Mouse (Mus musculus) liver, adult 2 months (tissue): Measurements from ENCODE around the gene Gadd45b. TPM values are rescaled to one million over a fixed set of nuclear protein-coding genes. Genes with fewer than 3 reads are reported as not detected.

Experiments
- DNase-seq: peaks from one replicate; pipeline ENCODE4 v3.0.0-alpha.2; 2011; ENCODE audit warnings: low read depth, low spot score; ENCODE audit errors: extremely low read depth
- H3K27ac ChIP-seq: fragments of 200-500 bp; replicated peaks from 2 replicates; pipeline ENCODE4 v1.5.1; 2012; ENCODE audit warnings: low read depth, mild to moderate bottlenecking, control low read depth, inconsistent platforms, low read length; ENCODE audit not compliant: insufficient read depth
- H3K27me3 ChIP-seq: fragments of 200-500 bp; 2 replicates; pipeline ENCODE4 v1.6.1; 2012; ENCODE audit warnings: mild to moderate bottlenecking, moderate library complexity, low read length, inconsistent platforms; ENCODE audit not compliant: control insufficient read depth, insufficient read depth
- H3K36me3 ChIP-seq: fragments of 200-500 bp; 2 replicates; pipeline ENCODE4 v1.6.1; 2012; ENCODE audit warnings: low read length, inconsistent platforms; ENCODE audit not compliant: control insufficient read depth, insufficient read depth
- H3K4me1 ChIP-seq: fragments of 200-500 bp; 2 replicates; pipeline ENCODE4 v1.6.1; 2011; ENCODE audit warnings: low read length; ENCODE audit not compliant: control insufficient read depth, insufficient read depth
- H3K4me3 ChIP-seq: fragments of 200-500 bp; 2 replicates; pipeline ENCODE4 v1.5.1; 2011; ENCODE audit warnings: low read depth, mild to moderate bottlenecking, control low read depth, low read length, moderate library complexity; ENCODE audit not compliant: insufficient read depth
- H3K79me2 ChIP-seq: fragments of 200-500 bp; 2 replicates; pipeline ENCODE4 v1.6.1; 2012; ENCODE audit warnings: inconsistent platforms, mild to moderate bottlenecking, low read length, moderate library complexity; ENCODE audit not compliant: control insufficient read depth, insufficient read depth
- H3K9ac ChIP-seq: fragments of 200-500 bp; 2 replicates; pipeline ENCODE4 v1.6.1; 2012; ENCODE audit warnings: low read depth, mild to moderate bottlenecking, control low read depth, inconsistent platforms, low read length
- CTCF ChIP-seq: fragments of 200-500 bp; IDR thresholded peaks from 2 replicates; pipeline ENCODE4 v1.5.1; 2011; ENCODE audit warnings: low read depth, low read length, control low read depth
- POLR2A ChIP-seq: fragments of 200-500 bp; IDR thresholded peaks from 2 replicates; pipeline ENCODE4 v1.6.1; 2011; ENCODE audit warnings: low read length, control low read depth; ENCODE audit not compliant: insufficient read depth; ENCODE audit errors: extremely low read depth
- WGBS: fragments of 180-500 bp; shearing (Covaris S2); methylation state at CpG from one replicate; pipeline ENCODE4 v1.1.7; 2018; 5-methylcytosine and 5-hydroxymethylcytosine counted together
- polyA plus RNA-seq: library from polyadenylated mRNA; depleted of rRNA; stranded (reverse); fragments of >200 nt; gene quantifications from 2 replicates; pipeline ENCODE4 v1.2.3, GENCODE M21; 2012
- total RNA-seq: library from RNA; depleted of rRNA; stranded (reverse); fragments of >200 nt; gene quantifications from 2 replicates; pipeline ENCODE4 v1.2.3, GENCODE M21; 2014

Gene Gadd45b
- total and polyA plus RNA-seq, 2 experiments, result 1.4 to 2.1 TPM

GRCm38 (mm10) chr10:80960551-80961508 lies 31.0 kb downstream of the Gadd45b start:
- DNase-seq, result peak; percentile 97
- 11% methylated on average over 16 of the region's 16 CpGs for WGBS

GRCm38 (mm10) chr10:80962051-80962472 lies 32.2 kb downstream of the Gadd45b start:
- H3K4me3 ChIP-seq, result no peak overlapping the region
- H3K9ac ChIP-seq, result peak overlapping the region; percentile 24
- no peaks in the 10 kb centered on the region for H3K36me3 ChIP-seq
- peak; percentile 96 for DNase-seq
- peak overlapping the region; percentile 93 for H3K27ac ChIP-seq
- no peaks in the 10 kb centered on the region for H3K79me2 ChIP-seq
- H3K27me3 ChIP-seq, result no peaks in the 10 kb centered on the region
- TF ChIP-seq POLR2A, result no peak
- no peak for TF ChIP-seq CTCF
- WGBS, result 17% methylated on average over 10 of the region's 10 CpGs
- H3K4me1 ChIP-seq, result peaks cover 57% of the 10 kb centered on the region

More at GRCm38 (mm10) chr10:80960551-80961508, 31.0 kb downstream of the Gadd45b start:
- Histone ChIP-seq H3K79me2 (no peaks in the 10 kb centered on the region), H3K36me3 (no peaks in the 10 kb centered on the region), H3K9ac (no peak overlapping the region), H3K27me3 (no peaks in the 10 kb centered on the region), H3K4me3 (no peak overlapping the region), H3K27ac (peak overlapping the region; percentile 5), H3K4me1 (peaks cover 48% of the 10 kb centered on the region)
- TF ChIP-seq POLR2A (no peak), CTCF (peak; percentile 29; the same call in 1 of the 2 replicates)

GRCm38 (mm10) chr10:80962585-80962984 lies 32.7 kb downstream of the Gadd45b start:
- peak overlapping the region; percentile 93 for H3K27ac ChIP-seq

GRCm38 (mm10) chr10:80963031-80963975 lies 33.4 kb downstream of the Gadd45b start:
- Histone ChIP-seq H3K9ac (no peak overlapping the region; the same call in 1 of the 2 replicates), H3K27me3 (no peaks in the 10 kb centered on the region), H3K36me3 (no peaks in the 10 kb centered on the region), H3K4me3 (no peak overlapping the region), H3K79me2 (no peaks in the 10 kb centered on the region), H3K4me1 (peaks cover 50% of the 10 kb centered on the region), H3K27ac (peak overlapping the region; percentile 70)
- no peak for TF ChIP-seq CTCF
- TF ChIP-seq POLR2A, result no peak
- 9% methylated on average over 12 of the region's 12 CpGs for WGBS
- DNase-seq, result peak; percentile 92

More at GRCm38 (mm10) chr10:80962585-80962984, 32.7 kb downstream of the Gadd45b start:
- DNase-seq, result peak; percentile 94
- Histone ChIP-seq H3K79me2 (no peaks in the 10 kb centered on the region), H3K27me3 (no peaks in the 10 kb centered on the region), H3K4me1 (peaks cover 56% of the 10 kb centered on the region), H3K9ac (peak overlapping the region; percentile 24), H3K4me3 (no peak overlapping the region), H3K36me3 (no peaks in the 10 kb centered on the region)
- no peak for TF ChIP-seq POLR2A
- no peak for TF ChIP-seq CTCF
- 18% methylated on average over 5 of the region's 5 CpGs for WGBS

DNA sequence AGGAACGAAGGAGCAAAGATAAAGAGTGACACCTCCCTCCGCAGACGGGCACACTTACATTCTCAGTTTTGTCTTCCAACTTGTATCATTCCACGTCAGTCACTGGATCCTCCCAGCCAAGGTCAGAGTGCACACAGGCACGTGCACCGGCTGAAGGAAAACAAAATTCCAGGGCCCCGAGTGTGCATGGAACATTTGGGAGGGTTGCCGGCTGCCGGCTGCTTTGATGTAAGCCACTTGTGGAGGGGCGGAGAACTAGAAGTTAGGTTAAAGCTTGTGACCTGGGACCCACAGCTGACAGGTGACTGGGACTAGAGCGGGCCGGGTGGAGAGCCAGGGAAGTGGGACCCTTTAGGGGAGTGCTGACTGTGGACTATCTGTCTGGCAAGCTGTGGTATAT lies 36.4 kb downstream of the Gadd45b start:
- H3K36me3 ChIP-seq, result no peaks in the 10 kb centered on the region
- H3K27ac ChIP-seq, result no peak overlapping the region
- DNase-seq, result peak; percentile 82
- no peaks in the 10 kb centered on the region for H3K79me2 ChIP-seq
- no peaks in the 10 kb centered on the region for H3K27me3 ChIP-seq
- WGBS, result 32% methylated on average over 12 of the region's 12 CpGs
- no peak overlapping the region for H3K9ac ChIP-seq
- peaks cover 34% of the 10 kb centered on the region for H3K4me1 ChIP-seq
- H3K4me3 ChIP-seq, result no peak overlapping the region
- TF ChIP-seq CTCF (no peak), POLR2A (no peak)
